Mouse (Mus musculus): ENCODE measurements around the gene Abca3.

DNA sequence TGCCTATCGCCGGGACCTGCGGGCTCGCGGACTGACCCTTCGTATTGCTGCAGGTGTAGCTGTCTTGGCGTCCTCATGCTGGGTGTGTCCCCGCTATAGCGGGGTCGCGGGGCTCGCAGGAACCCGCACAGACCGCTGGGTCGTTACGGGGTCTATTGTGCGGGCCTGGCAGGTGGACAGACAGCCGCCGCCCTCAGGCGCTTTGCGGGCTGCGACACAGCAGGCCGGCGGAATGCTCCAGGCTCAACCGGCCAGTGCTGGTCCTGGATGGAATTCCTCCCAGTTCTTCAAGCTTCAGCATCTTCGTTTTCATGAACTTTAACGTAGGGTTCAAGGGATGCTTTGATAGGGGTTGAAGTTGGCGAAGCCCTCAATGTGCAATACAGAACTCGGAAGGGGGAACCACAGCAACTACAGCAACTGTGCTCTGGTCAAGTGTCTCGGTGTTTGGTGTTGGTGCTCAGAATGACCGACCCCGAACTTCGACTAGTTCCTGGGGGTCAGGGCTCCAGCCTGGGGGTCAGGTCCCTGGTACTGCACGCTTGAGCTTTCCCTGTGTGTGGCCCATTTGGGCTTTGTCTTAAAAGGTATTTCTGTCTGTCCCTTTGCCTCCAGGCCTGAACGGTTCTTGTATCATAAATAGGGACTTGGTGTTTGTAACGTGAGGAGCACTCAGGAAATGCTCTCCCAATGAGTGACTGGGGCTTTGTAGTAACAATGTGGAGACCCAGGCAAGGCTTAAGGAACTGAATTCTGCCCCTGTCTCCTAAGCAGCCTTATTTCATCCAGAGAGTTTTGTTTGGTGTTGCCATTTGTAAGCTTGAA, 832 bp downstream of the Abca3 start:
- TF ChIP-seq POLR2A (IDR thresholded peaks at IDR 0.05; ENCODE audit: borderline replicate concordance, insufficient read depth, low read length): no peak
- no peak for TF ChIP-seq CTCF (IDR thresholded peaks at IDR 0.05; ENCODE audit: borderline replicate concordance, insufficient read depth, low read depth, low read length)
